Comparison of ENCODE assay signal across 7 mouse cellular contexts in genomic region chr13:60226251-60226836, GRCm38 (mm10). TPM values are rescaled to one million over a fixed set of nuclear protein-coding genes. Genes with fewer than 3 reads are reported as not detected.
DNase-seq lines count a peak whose midpoint lies in the region; TF ChIP-seq lines count a peak whose summit lies in the region.

No protein-coding gene starts in this region.

- H3K4me3 ChIP-seq in thymus, adult 2 months (ENCODE audit: control insufficient read depth, insufficient read depth, low read length): no peak overlapping the region
- H3K4me3 ChIP-seq in limb, embryonic 10.5 days: peak overlapping the region; percentile 9

- peak overlapping the region; percentile 40 for H3K27ac ChIP-seq in thymus, adult 2 months (ENCODE audit: control insufficient read depth, insufficient read depth, low read length)
- H3K27ac ChIP-seq in limb, embryonic 10.5 days: peak overlapping the region; percentile 84

- 54% methylated on average over 9 of the region's 9 CpGs for WGBS in thymus, adult 2 months
- 6% methylated on average over 9 of the region's 9 CpGs for WGBS in limb, embryonic 10.5 days

- no peak for TF ChIP-seq POLR2A in thymus, adult 2 months (IDR thresholded peaks at IDR 0.05; ENCODE audit: control insufficient read depth, extremely low read depth, insufficient read depth, low read length, poor library complexity)

- DNase-seq in thymus, adult 2 months: no peak
- no peak for DNase-seq in thymus, postnatal 36 days
- peak; percentile 36 to 38 for DNase-seq in heart, adult 18-20 months
- peak; percentile 75 for DNase-seq in limb, embryonic 10.5 days (ENCODE audit: low spot score)
- peak; percentile 11 to 32 for DNase-seq in urinary bladder, postnatal 36 days (ENCODE audit: low spot score in 2 of 2)
- DNase-seq in testis, postnatal 10 days (ENCODE audit: low spot score): no peak
- no peak for DNase-seq in right cerebral cortex, postnatal 25 days

- H3K9me3 ChIP-seq in limb, embryonic 10.5 days (replicated peaks): no peaks in the 10 kb centered on the region

- H3K36me3 ChIP-seq in thymus, adult 2 months (ENCODE audit: control insufficient read depth, insufficient read depth, low read length): no peaks in the 10 kb centered on the region
- no peaks in the 10 kb centered on the region for H3K36me3 ChIP-seq in limb, embryonic 10.5 days

- no peaks in the 10 kb centered on the region for H3K4me1 ChIP-seq in thymus, adult 2 months (replicated peaks; ENCODE audit: control insufficient read depth, insufficient read depth, low read length)
- H3K4me1 ChIP-seq in limb, embryonic 10.5 days: peaks cover 41% of the 10 kb centered on the region

- TF ChIP-seq CTCF in thymus, adult 2 months (IDR thresholded peaks at IDR 0.05; ENCODE audit: borderline replicate concordance, control insufficient read depth, extremely low read depth, insufficient read depth, low read length, poor library complexity): no peak

- H3K27me3 ChIP-seq in thymus, adult 2 months (ENCODE audit: control insufficient read depth, insufficient read depth, low read length): no peaks in the 10 kb centered on the region
- no peaks in the 10 kb centered on the region for H3K27me3 ChIP-seq in limb, embryonic 10.5 days (ENCODE audit: low read depth, poor library complexity, severe bottlenecking)

RNA-seq across cellular contexts. Expression of gene Gas1, which starts 49.2 kb away (rescaled TPM):
- polyA plus RNA-seq in thymus, adult 2 months (2012; rRNA removed): 58.7 and 66.8 TPM in 2 replicates
- total RNA-seq in heart, adult 18-20 months (2021): 10 to 100 TPM; 23.9 to 26.0 TPM
- 143 and 161 TPM in 2 replicates for polyA plus RNA-seq in limb, embryonic 10.5 days (2016; fragmentation: Nextera tagmentation; extraction: Ambion mirVana)

Comparison
In these comparisons a context has a peak if more than half of its experiments do, and no peak if none do; other contexts are left out.
1. DNase-seq: peak in heart, adult 18-20 months (2 of 2), limb, embryonic 10.5 days (single experiment) and urinary bladder, postnatal 36 days (2 of 2); none in thymus, adult 2 months (single experiment), thymus, postnatal 36 days (0 of 2), testis, postnatal 10 days (single experiment) and right cerebral cortex, postnatal 25 days (single experiment).